ENCODE assay signal across 19 mouse cellular contexts in genomic region chr5:47980459-47980858, GRCm38 (mm10). TPM values are rescaled to one million over a fixed set of nuclear protein-coding genes. Genes with fewer than 3 reads are reported as not detected.
DNase-seq lines count a peak whose midpoint lies in the region; ATAC-seq and TF ChIP-seq lines count a peak whose summit lies in the region.
"Had no signal": no experiment of that assay in that cellular context is flagged by ENCODE, and none has a peak within 500 bp of the region (broad histone marks: within the 10 kb centered on the region; RNA-seq: fewer than 3 reads in every experiment).

No protein-coding gene starts in this region.

- peak; percentile 61 for TF ChIP-seq CTCF in kidney, postnatal 0 days (IDR thresholded peaks at IDR 0.05; ENCODE audit: low read depth)

- H3K4me3 ChIP-seq in kidney, postnatal 0 days (replicated peaks; ENCODE audit: low read depth, low read length): no peak overlapping the region
- no peak overlapping the region for H3K4me3 ChIP-seq in midbrain, embryonic 11.5 days (ENCODE audit: low read depth, low read length)
- H3K4me3 ChIP-seq in midbrain, embryonic 15.5 days: no peak overlapping the region
- H3K4me3 ChIP-seq: embryonic facial prominence, embryonic 15.5 days; forebrain, embryonic 13.5 days; hindbrain, embryonic 15.5 days; limb, embryonic 15.5 days; lung, embryonic 15.5 days; midbrain, embryonic 10.5 days; neural tube, embryonic 12.5 days had no signal

- H3K27me3 ChIP-seq in kidney, postnatal 0 days (ENCODE audit: insufficient read depth, low read length): no peaks in the 10 kb centered on the region
- peaks cover 11% of the 10 kb centered on the region for H3K27me3 ChIP-seq in midbrain, embryonic 11.5 days (ENCODE audit: control insufficient read depth, insufficient read depth, low read length)
- H3K27me3 ChIP-seq in midbrain, embryonic 15.5 days (replicated peaks): no peaks in the 10 kb centered on the region
- H3K27me3 ChIP-seq: hindbrain, embryonic 15.5 days; lung, embryonic 15.5 days; neural tube, embryonic 12.5 days had no signal

- H3K9ac ChIP-seq in kidney, postnatal 0 days (ENCODE audit: low read depth, low read length): no peak overlapping the region
- no peak overlapping the region for H3K9ac ChIP-seq in midbrain, embryonic 11.5 days (ENCODE audit: low read length)
- no peak overlapping the region for H3K9ac ChIP-seq in midbrain, embryonic 15.5 days
- H3K9ac ChIP-seq: embryonic facial prominence, embryonic 15.5 days; forebrain, embryonic 13.5 days; hindbrain, embryonic 15.5 days; limb, embryonic 15.5 days; lung, embryonic 15.5 days; neural tube, embryonic 12.5 days had no signal

- no peak for ATAC-seq in kidney, postnatal 0 days (replicated peaks; ENCODE audit: low FRiP score, low read depth)
- ATAC-seq in midbrain, embryonic 11.5 days (ENCODE audit: low FRiP score): no peak
- no peak for ATAC-seq in midbrain, embryonic 15.5 days (replicated peaks)
- ATAC-seq: forebrain, embryonic 13.5 days had no signal

- no peaks in the 10 kb centered on the region for H3K36me3 ChIP-seq in kidney, postnatal 0 days (ENCODE audit: insufficient read depth, low read length)
- no peaks in the 10 kb centered on the region for H3K36me3 ChIP-seq in midbrain, embryonic 11.5 days (ENCODE audit: control insufficient read depth, insufficient read depth, low read length)
- no peaks in the 10 kb centered on the region for H3K36me3 ChIP-seq in midbrain, embryonic 15.5 days (replicated peaks)
- H3K36me3 ChIP-seq: embryonic facial prominence, embryonic 15.5 days; hindbrain, embryonic 15.5 days; limb, embryonic 15.5 days; lung, embryonic 15.5 days; midbrain, embryonic 10.5 days; neural tube, embryonic 12.5 days had no signal

- no peak overlapping the region for H3K4me2 ChIP-seq in kidney, postnatal 0 days (ENCODE audit: low read length)
- no peak overlapping the region for H3K4me2 ChIP-seq in midbrain, embryonic 11.5 days
- no peak overlapping the region for H3K4me2 ChIP-seq in midbrain, embryonic 15.5 days
- H3K4me2 ChIP-seq: embryonic facial prominence, embryonic 15.5 days; forebrain, embryonic 13.5 days; hindbrain, embryonic 15.5 days; limb, embryonic 15.5 days; lung, embryonic 15.5 days; neural tube, embryonic 12.5 days had no signal

- H3K9me3 ChIP-seq in kidney, postnatal 0 days (replicated peaks; ENCODE audit: low read length): no peaks in the 10 kb centered on the region
- H3K9me3 ChIP-seq in midbrain, embryonic 11.5 days (ENCODE audit: control insufficient read depth, low read length): no peaks in the 10 kb centered on the region
- no peaks in the 10 kb centered on the region for H3K9me3 ChIP-seq in midbrain, embryonic 15.5 days
- H3K9me3 ChIP-seq: embryonic facial prominence, embryonic 15.5 days; forebrain, embryonic 13.5 days; hindbrain, embryonic 15.5 days; limb, embryonic 15.5 days; lung, embryonic 15.5 days; midbrain, embryonic 10.5 days; neural tube, embryonic 12.5 days had no signal

- peak; percentile 78 for DNase-seq in kidney, postnatal 0 days (ENCODE audit: low spot score)
- no peak for DNase-seq in kidney, adult 8-10 months
- DNase-seq in midbrain, embryonic 11.5 days (ENCODE audit: low spot score, missing footprints): peak; percentile 82
- peak; percentile 10 for DNase-seq in brain, adult 2 months (ENCODE audit: low read depth, low spot score)
- peak; percentile 43 for DNase-seq in retina, postnatal 1 day
- DNase-seq in adrenal gland, postnatal 4 days (ENCODE audit: low spot score in 2 of 2): no peak
- DNase-seq: adrenal gland, postnatal 36 days; cerebellum, postnatal 25 days; heart, adult 18-20 months; kidney, adult 2 months; thymus, adult 2 months had no signal

- no peak overlapping the region for H3K27ac ChIP-seq in kidney, postnatal 0 days
- no peak overlapping the region for H3K27ac ChIP-seq in midbrain, embryonic 11.5 days (ENCODE audit: low read depth, low read length)
- no peak overlapping the region for H3K27ac ChIP-seq in midbrain, embryonic 15.5 days
- H3K27ac ChIP-seq: embryonic facial prominence, embryonic 15.5 days; forebrain, embryonic 13.5 days; hindbrain, embryonic 15.5 days; limb, embryonic 15.5 days; lung, embryonic 15.5 days; midbrain, embryonic 10.5 days; neural tube, embryonic 12.5 days had no signal

- WGBS in kidney, postnatal 0 days: 27% methylated on average over 5 of the region's 5 CpGs
- 25% methylated on average over 5 of the region's 5 CpGs for WGBS in midbrain, embryonic 11.5 days
- WGBS in midbrain, embryonic 15.5 days: 31% methylated on average over 5 of the region's 5 CpGs

- peaks cover 12% of the 10 kb centered on the region; the same call in 1 of the 2 replicates for H3K4me1 ChIP-seq in kidney, postnatal 0 days (replicated peaks; ENCODE audit: insufficient read depth, low read length)
- peaks cover 15% of the 10 kb centered on the region for H3K4me1 ChIP-seq in midbrain, embryonic 11.5 days (ENCODE audit: control insufficient read depth, insufficient read depth, low read length)
- peaks cover 18% of the 10 kb centered on the region for H3K4me1 ChIP-seq in midbrain, embryonic 15.5 days

RNA-seq across cellular contexts. Expression of gene Slit2, which starts 2.5 kb away (rescaled TPM):
- 18.3 and 20.2 TPM in 2 replicates for polyA plus RNA-seq in kidney, postnatal 0 days (2015; fragmentation: Nextera tagmentation; extraction: Ambion mirVana)
- polyA plus RNA-seq in midbrain, embryonic 11.5 days (2014; fragmentation: Nextera tagmentation; extraction: Ambion mirVana): 34.5 and 38.9 TPM in 2 replicates
- polyA plus RNA-seq in midbrain, embryonic 15.5 days (2015; fragmentation: Nextera tagmentation; extraction: Ambion mirVana): 23.1 and 25.4 TPM in 2 replicates
- 10 to 100 TPM; 24.0 to 44.5 TPM for total RNA-seq in adrenal gland, postnatal 4 days (2021)

Comparison
In these comparisons a context has a peak if more than half of its experiments do, and no peak if none do; other contexts are left out.
1. DNase-seq: peak in kidney, postnatal 0 days (single experiment), midbrain, embryonic 11.5 days (single experiment), brain, adult 2 months (single experiment) and retina, postnatal 1 day (single experiment); none in kidney, adult 8-10 months (0 of 2) and adrenal gland, postnatal 4 days (0 of 2).